Mouse (Mus musculus) left cerebral cortex, adult 8-10 months (tissue): ENCODE measurements at regions not wholly inside any gene's neighbourhood (a gene's known extent, or its start where the extent isn't known, plus 50 kb on each side); places are given as distances from the start of the nearest gene placed in this dataset.

Experiments used
- DNase-seq, 2 experiments: peaks; one replicate each; pipeline ENCODE4 v3.0.0; 2022; ENCODE audit warnings: low spot score in 2 of 2

- DNase-seq: no peak
These were observed 680.6 kb upstream of the Car8 start for GRCm38 (mm10) chr4:8919366-8919984.
